Mouse (Mus musculus): Measurements from ENCODE around the gene Rcbtb1. TPM values are rescaled to one million over a fixed set of nuclear protein-coding genes. Genes with fewer than 3 reads are reported as not detected.

Gene Rcbtb1
- polyA plus RNA-seq (2017; shearing (Covaris generic)): 53.3 TPM

DNA sequence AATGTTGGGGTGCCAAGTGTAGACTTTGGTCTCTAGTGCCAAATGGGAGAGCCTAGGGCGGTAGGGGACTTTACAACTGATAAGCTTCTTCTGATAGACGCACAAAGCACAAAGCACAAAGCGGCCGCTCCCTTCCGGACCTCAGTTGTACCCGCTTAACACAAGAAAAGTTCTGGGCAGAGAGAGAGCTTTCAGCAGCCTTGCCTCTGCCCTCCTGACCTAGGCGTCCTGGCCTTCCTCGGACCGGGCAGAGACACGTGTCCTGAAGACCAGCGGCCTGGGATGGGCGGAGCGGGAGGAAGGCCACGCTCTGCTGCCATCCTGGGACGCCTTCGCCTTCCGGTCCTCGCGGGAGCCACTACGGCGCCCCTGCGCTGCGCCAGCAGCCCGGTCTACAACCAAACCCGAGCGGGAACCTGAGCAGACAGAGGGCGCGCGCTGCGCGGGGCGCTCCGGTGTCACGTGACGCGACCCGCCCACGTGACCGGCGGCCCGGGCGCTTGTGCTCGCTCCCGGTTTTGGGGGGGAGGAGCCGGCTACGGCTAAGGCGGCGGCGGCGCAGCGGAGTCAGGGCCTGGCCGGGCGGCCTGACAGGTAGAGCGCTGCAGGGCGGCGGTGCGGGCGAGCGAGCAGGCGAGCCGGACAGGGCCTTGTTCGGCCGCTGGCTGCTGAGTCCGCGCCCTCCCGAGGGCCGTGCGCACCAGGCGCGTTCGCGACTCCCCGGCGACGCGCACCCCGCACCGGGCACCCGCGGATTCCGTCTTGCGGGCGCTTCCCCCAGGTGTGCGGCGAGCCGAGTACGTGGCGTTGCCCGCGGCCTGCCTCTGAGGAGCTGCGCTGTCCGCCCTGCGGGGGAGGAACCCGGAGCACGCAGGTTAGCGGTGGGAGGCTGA is at the start of gene Rcbtb1:
Gene Rcbtb1, plus strand, starts transcription at position 499 of the 893 bp plus-strand sequence.

DNA sequence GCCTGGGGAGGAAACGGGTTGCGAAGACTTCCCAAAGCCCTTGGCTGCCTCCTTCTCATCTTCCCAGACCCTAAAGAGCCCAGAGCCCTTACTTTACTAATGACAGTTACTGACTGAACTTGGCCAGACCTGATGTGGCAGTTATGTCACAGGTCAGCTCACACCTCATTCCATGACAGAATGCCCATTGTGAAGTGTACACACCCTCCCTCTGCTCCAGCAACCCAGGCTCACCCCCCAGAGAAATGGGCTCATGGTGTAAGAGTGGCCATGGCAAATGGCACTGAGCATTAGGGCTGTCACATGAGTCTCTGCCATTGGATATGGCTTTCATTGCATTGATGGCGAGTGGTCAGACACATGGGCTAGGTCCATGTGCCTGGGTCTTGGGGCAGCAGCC is 22.4 kb upstream of the Rcbtb1 start, which contains the start of gene Gm5142:
Gene Gm5142, minus strand, starts transcription at position 101 of the 400 bp plus-strand sequence.

DNA sequence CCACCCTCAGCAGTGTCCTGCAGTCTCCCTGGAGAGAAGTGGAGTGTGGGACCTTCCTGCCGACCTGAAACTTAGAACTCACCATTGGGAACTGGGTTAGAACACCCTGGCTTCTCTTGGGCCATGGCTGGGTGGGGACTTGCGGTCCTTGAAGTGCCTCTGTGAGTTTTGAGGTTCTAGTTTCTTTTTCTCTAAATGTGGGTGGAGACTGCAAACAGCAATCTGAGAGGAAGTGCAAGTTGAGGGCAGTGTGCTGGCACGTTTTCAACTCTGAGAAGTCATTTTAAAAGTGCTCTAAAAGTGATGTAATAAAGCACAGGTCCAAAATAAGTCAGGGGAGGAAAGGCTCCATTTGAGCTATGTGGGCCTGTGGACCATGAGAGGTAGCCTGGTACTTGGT is 59.0 kb downstream of the Rcbtb1 start, which contains the start of gene Gm6904:
Gene Gm6904, minus strand, starts transcription at position 161 of the 400 bp plus-strand sequence.

Other genes with a start within 250 kb of the Rcbtb1 start
- gene 1700129C05Rik, start 58.3 kb upstream of the Rcbtb1 start, polyA plus RNA-seq (2017; shearing (Covaris generic)): not detected
- gene Gm5142, start 22.5 kb upstream of the Rcbtb1 start, polyA plus RNA-seq (2017; shearing (Covaris generic)): not detected
- gene Gm6904, start 59.0 kb downstream of the Rcbtb1 start, polyA plus RNA-seq (2017; shearing (Covaris generic)): 3.1 TPM
- gene Phf11a, start 96.3 kb downstream of the Rcbtb1 start, polyA plus RNA-seq (2017; shearing (Covaris generic)): 13.5 TPM
- 83.3 TPM for gene Phf11b, start 140.1 kb downstream of the Rcbtb1 start, polyA plus RNA-seq (2017; shearing (Covaris generic))
- gene Phf11d, start 164.3 kb downstream of the Rcbtb1 start, polyA plus RNA-seq (2017; shearing (Covaris generic)): 7.1 TPM
- 6.3 TPM for gene Phf11c, start 194.2 kb downstream of the Rcbtb1 start, polyA plus RNA-seq (2017; shearing (Covaris generic))
- 23.3 TPM for gene Setdb2, start 239.7 kb downstream of the Rcbtb1 start, polyA plus RNA-seq (2017; shearing (Covaris generic))
- 53.2 TPM for gene Cab39l, start 239.8 kb downstream of the Rcbtb1 start, polyA plus RNA-seq (2017; shearing (Covaris generic))

Measured in effector memory CD4-positive, alpha-beta T cell, adult 5 months (primary cell).